Mouse (Mus musculus): ENCODE measurements around the gene Nlrc3. TPM values are rescaled to one million over a fixed set of nuclear protein-coding genes. Genes with fewer than 3 reads are reported as not detected.
A peak's percentile ranks its signal among the peaks of the same experiment; 100 is the strongest.
"Not testable (repeated sequence)": the region's sequence is repeated elsewhere in the genome, so short reads cannot be mapped to it uniquely, and the experiment has no call there.

Gene Nlrc3
- polyA plus RNA-seq, 1 experiment from 2014 or later, result 0.76 TPM

GRCm38 (mm10) chr16:4003489-4004398 lies 27.3 kb upstream of the Nlrc3 start, which contains the start of gene Slx4:
Gene Slx4, minus strand, starts transcription at chr16:4003770.
- no peaks in the 10 kb centered on the region; the same call in 1 of the 2 replicates for H3K36me3 ChIP-seq (replicated peaks; ENCODE audit: control insufficient read depth, insufficient read depth, low read depth, low read length)
- no peaks in the 10 kb centered on the region for H3K27me3 ChIP-seq (ENCODE audit: control insufficient read depth, insufficient read depth, low read length)
- WGBS, result 1% methylated on average over 58 of the region's 58 CpGs
- peak within 1 kb of the TSS; percentile 43; the same call in 1 of the 2 replicates for H3K27ac ChIP-seq (replicated peaks; ENCODE audit: low read depth, low read length)
- H3K4me3 ChIP-seq (ENCODE audit: low read depth, low read length), result peak within 1 kb of the TSS; percentile 76
- H3K9ac ChIP-seq (replicated peaks; ENCODE audit: low read length), result peak within 1 kb of the TSS; percentile 78
- H3K9me3 ChIP-seq (replicated peaks; ENCODE audit: control insufficient read depth, low read length), result no peaks in the 10 kb centered on the region
- peak; percentile 98 for ATAC-seq (replicated peaks; ENCODE audit: insufficient number of reproducible peaks, low FRiP score, low TSS enrichment, low read depth)
- H3K4me1 ChIP-seq (ENCODE audit: control insufficient read depth, insufficient read depth, low read length), result no peaks in the 10 kb centered on the region
- peak within 1 kb of the TSS; percentile 70 for H3K4me2 ChIP-seq (ENCODE audit: low read depth, low read length)
- peak; percentile 98 for DNase-seq (ENCODE audit: low spot score)

GRCm38 (mm10) chr16:3988410-3988809 lies 12.0 kb upstream of the Nlrc3 start:
- H3K27me3 ChIP-seq (ENCODE audit: control insufficient read depth, insufficient read depth, low read length), result no peaks in the 10 kb centered on the region
- peaks cover 19% of the 10 kb centered on the region for H3K36me3 ChIP-seq (replicated peaks; ENCODE audit: control insufficient read depth, insufficient read depth, low read depth, low read length)
- no peaks in the 10 kb centered on the region for H3K4me1 ChIP-seq (ENCODE audit: control insufficient read depth, insufficient read depth, low read length)
- ATAC-seq (replicated peaks; ENCODE audit: insufficient number of reproducible peaks, low FRiP score, low TSS enrichment, low read depth) (no peak), DNase-seq (ENCODE audit: low spot score) (no peak)
- H3K4me2 ChIP-seq (ENCODE audit: low read depth, low read length), result no peak overlapping the region
- H3K27ac ChIP-seq (replicated peaks; ENCODE audit: low read depth, low read length), result no peak overlapping the region
- H3K4me3 ChIP-seq (ENCODE audit: low read depth, low read length), result no peak overlapping the region
- no peaks in the 10 kb centered on the region for H3K9me3 ChIP-seq (replicated peaks; ENCODE audit: control insufficient read depth, low read length)
- WGBS, result 87% methylated on average over 4 of the region's 4 CpGs
- H3K9ac ChIP-seq (replicated peaks; ENCODE audit: low read length), result no peak overlapping the region

DNA sequence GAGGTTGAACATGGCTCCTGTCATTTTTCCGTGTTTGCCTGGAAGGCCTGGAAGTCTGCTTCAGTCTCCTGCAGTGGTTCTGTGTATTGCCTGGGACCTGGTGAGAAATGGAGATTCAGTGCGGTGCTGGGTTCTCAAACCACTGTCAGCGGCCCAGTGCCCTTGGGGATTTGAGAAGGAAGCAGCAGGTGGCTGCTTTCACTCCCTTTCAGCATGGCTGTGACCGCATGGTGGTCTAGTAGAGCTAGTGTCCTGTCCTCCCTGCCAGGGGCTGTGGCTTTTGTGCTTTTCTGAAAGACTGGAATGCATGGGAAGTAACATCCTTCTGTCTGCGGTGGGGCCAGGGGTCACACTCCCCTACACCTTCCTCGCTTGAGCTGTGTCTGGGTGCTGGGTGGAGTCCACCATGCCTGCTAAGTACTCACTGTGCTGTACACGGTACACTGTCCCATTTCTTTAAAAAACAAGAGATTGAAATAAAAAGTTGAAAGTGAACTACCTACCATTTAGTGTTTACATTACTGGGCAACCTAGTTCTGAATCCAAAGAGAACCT lies 6.8 kb upstream of the Nlrc3 start:
- no peaks in the 10 kb centered on the region for H3K9me3 ChIP-seq (replicated peaks; ENCODE audit: control insufficient read depth, low read length)
- 59% methylated on average over 7 of the region's 7 CpGs for WGBS
- peaks cover 15% of the 10 kb centered on the region for H3K36me3 ChIP-seq (replicated peaks; ENCODE audit: control insufficient read depth, insufficient read depth, low read depth, low read length)
- H3K4me3 ChIP-seq (ENCODE audit: low read depth, low read length), result no peak overlapping the region
- no peak overlapping the region for H3K9ac ChIP-seq (replicated peaks; ENCODE audit: low read length)
- ATAC-seq (replicated peaks; ENCODE audit: insufficient number of reproducible peaks, low FRiP score, low TSS enrichment, low read depth), result no peak
- no peak for DNase-seq (ENCODE audit: low spot score)
- H3K4me1 ChIP-seq (ENCODE audit: control insufficient read depth, insufficient read depth, low read length), result no peaks in the 10 kb centered on the region
- no peaks in the 10 kb centered on the region for H3K27me3 ChIP-seq (ENCODE audit: control insufficient read depth, insufficient read depth, low read length)
- no peak overlapping the region for H3K4me2 ChIP-seq (ENCODE audit: low read depth, low read length)
- no peak overlapping the region for H3K27ac ChIP-seq (replicated peaks; ENCODE audit: low read depth, low read length)

DNA sequence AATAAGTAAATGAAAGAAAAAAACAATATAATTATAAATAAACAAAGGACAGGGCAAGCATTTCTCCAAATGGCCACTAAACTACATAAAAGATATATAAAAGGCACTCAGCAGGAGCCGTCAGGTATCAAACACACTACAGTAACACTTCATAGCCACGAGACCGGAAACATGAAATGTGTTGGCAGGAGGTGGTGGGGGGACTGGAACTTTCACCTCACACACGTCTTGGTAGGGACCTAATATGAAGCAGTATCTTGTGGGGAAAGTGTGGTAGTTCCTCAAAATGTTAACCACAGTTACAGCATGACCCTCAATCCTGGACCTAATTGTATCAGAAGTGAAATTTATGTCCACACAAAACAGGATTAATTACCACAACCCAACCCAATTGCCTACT lies 5.7 kb upstream of the Nlrc3 start:
- H3K36me3 ChIP-seq (replicated peaks; ENCODE audit: control insufficient read depth, insufficient read depth, low read depth, low read length), result peaks cover 7% of the 10 kb centered on the region
- no peaks in the 10 kb centered on the region for H3K27me3 ChIP-seq (ENCODE audit: control insufficient read depth, insufficient read depth, low read length)
- no peak for DNase-seq (ENCODE audit: low spot score)
- no peak overlapping the region for H3K4me2 ChIP-seq (ENCODE audit: low read depth, low read length)
- no peak overlapping the region for H3K9ac ChIP-seq (replicated peaks; ENCODE audit: low read length)
- no peak overlapping the region for H3K27ac ChIP-seq (replicated peaks; ENCODE audit: low read depth, low read length)
- no peak overlapping the region for H3K4me3 ChIP-seq (ENCODE audit: low read depth, low read length)
- no peaks in the 10 kb centered on the region for H3K9me3 ChIP-seq (replicated peaks; ENCODE audit: control insufficient read depth, low read length)
- no peaks in the 10 kb centered on the region for H3K4me1 ChIP-seq (ENCODE audit: control insufficient read depth, insufficient read depth, low read length)
- 94% methylated on average over 4 of the region's 4 CpGs for WGBS
- no peak for ATAC-seq (replicated peaks; ENCODE audit: insufficient number of reproducible peaks, low FRiP score, low TSS enrichment, low read depth)

DNA sequence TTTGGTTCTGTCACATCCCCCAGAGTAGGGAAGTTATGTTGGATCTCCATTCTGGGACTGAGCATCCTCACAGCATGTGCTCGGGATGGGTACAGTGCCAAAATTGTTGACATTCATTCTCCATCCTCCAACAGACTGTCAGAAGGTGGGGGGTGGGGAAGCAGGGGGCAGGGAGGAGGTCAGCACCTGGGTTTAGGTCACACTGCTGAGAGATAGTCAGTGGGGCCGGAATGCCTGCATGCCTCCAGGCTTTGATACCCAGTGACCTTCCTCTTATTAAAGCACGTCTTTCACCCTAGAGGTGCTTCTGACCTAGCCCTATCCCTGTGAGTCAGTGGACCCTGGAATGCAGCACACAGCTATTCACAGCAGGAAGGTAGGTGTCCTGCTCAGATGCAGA lies 280 bp upstream of the Nlrc3 start:
- H3K36me3 ChIP-seq (replicated peaks; ENCODE audit: control insufficient read depth, insufficient read depth, low read depth, low read length), result peaks cover 4% of the 10 kb centered on the region
- no peak overlapping the region for H3K9ac ChIP-seq (replicated peaks; ENCODE audit: low read length)
- H3K4me2 ChIP-seq (ENCODE audit: low read depth, low read length), result no peak overlapping the region
- no peak for DNase-seq (ENCODE audit: low spot score)
- no peaks in the 10 kb centered on the region for H3K27me3 ChIP-seq (ENCODE audit: control insufficient read depth, insufficient read depth, low read length)
- H3K4me3 ChIP-seq (ENCODE audit: low read depth, low read length), result no peak overlapping the region
- no peaks in the 10 kb centered on the region for H3K4me1 ChIP-seq (ENCODE audit: control insufficient read depth, insufficient read depth, low read length)
- no peak overlapping the region for H3K27ac ChIP-seq (replicated peaks; ENCODE audit: low read depth, low read length)
- H3K9me3 ChIP-seq (replicated peaks; ENCODE audit: control insufficient read depth, low read length), result no peaks in the 10 kb centered on the region
- ATAC-seq (replicated peaks; ENCODE audit: insufficient number of reproducible peaks, low FRiP score, low TSS enrichment, low read depth), result no peak
- WGBS, result 19% methylated on average over 3 of the region's 3 CpGs

GRCm38 (mm10) chr16:3975658-3976057 lies 774 bp downstream of the Nlrc3 start:
- no peak overlapping the region for H3K4me2 ChIP-seq (ENCODE audit: low read depth, low read length)
- no peak overlapping the region for H3K4me3 ChIP-seq (ENCODE audit: low read depth, low read length)
- H3K27me3 ChIP-seq (ENCODE audit: control insufficient read depth, insufficient read depth, low read length), result no peaks in the 10 kb centered on the region
- H3K9ac ChIP-seq (replicated peaks; ENCODE audit: low read length), result no peak overlapping the region
- no peaks in the 10 kb centered on the region; the same call in none of the 2 replicates for H3K36me3 ChIP-seq (replicated peaks; ENCODE audit: control insufficient read depth, insufficient read depth, low read depth, low read length)
- H3K27ac ChIP-seq (replicated peaks; ENCODE audit: low read depth, low read length), result no peak overlapping the region
- H3K9me3 ChIP-seq (replicated peaks; ENCODE audit: control insufficient read depth, low read length), result no peaks in the 10 kb centered on the region
- 87% methylated on average over 7 of the region's 7 CpGs for WGBS
- H3K4me1 ChIP-seq (ENCODE audit: control insufficient read depth, insufficient read depth, low read length), result no peaks in the 10 kb centered on the region
- no peak for DNase-seq (ENCODE audit: low spot score)
- ATAC-seq (replicated peaks; ENCODE audit: insufficient number of reproducible peaks, low FRiP score, low TSS enrichment, low read depth), result no peak

- not testable (repeated sequence) for H3K4me1 ChIP-seq (ENCODE audit: control insufficient read depth, insufficient read depth, low read length); H3K9me3 ChIP-seq (replicated peaks; ENCODE audit: control insufficient read depth, low read length); DNase-seq (ENCODE audit: low spot score); H3K27me3 ChIP-seq (ENCODE audit: control insufficient read depth, insufficient read depth, low read length); ATAC-seq (replicated peaks; ENCODE audit: insufficient number of reproducible peaks, low FRiP score, low TSS enrichment, low read depth); H3K4me2 ChIP-seq (ENCODE audit: low read depth, low read length); H3K4me3 ChIP-seq (ENCODE audit: low read depth, low read length); H3K36me3 ChIP-seq (replicated peaks; ENCODE audit: control insufficient read depth, insufficient read depth, low read depth, low read length); H3K9ac ChIP-seq (replicated peaks; ENCODE audit: low read length); H3K27ac ChIP-seq (replicated peaks; ENCODE audit: low read depth, low read length)
- WGBS, result 93% methylated on average over 19 of the region's 19 CpGs
Observed at GRCm38 (mm10) chr16:3974456-3974855, 2.0 kb downstream of the Nlrc3 start.

DNA sequence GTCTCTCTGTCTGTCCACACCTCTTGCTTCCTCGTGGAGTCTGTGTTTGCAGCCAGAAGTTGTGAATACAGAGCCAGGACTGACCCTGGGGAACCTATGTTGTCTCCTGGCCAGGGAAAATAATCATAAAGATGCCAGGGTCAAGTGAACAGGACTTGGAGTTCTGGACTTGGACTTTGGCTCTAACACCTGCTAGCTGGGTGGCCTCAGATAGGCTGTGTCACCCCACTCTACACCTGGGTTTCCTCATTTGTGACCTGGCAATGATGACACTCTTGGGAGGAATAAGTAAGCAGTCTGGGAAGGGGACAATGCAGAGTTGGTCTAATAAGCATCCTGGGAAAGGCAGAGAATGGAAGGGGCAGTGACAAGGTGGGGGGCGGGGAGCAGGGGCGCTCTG lies 10.9 kb downstream of the Nlrc3 start:
- Histone ChIP-seq H3K4me2 (ENCODE audit: low read depth, low read length) (no peak overlapping the region), H3K9ac (replicated peaks; ENCODE audit: low read length) (no peak overlapping the region), H3K4me3 (ENCODE audit: low read depth, low read length) (no peak overlapping the region), H3K36me3 (replicated peaks; ENCODE audit: control insufficient read depth, insufficient read depth, low read depth, low read length) (no peaks in the 10 kb centered on the region), H3K27ac (replicated peaks; ENCODE audit: low read depth, low read length) (no peak overlapping the region), H3K27me3 (ENCODE audit: control insufficient read depth, insufficient read depth, low read length) (no peaks in the 10 kb centered on the region), H3K4me1 (ENCODE audit: control insufficient read depth, insufficient read depth, low read length) (no peaks in the 10 kb centered on the region), H3K9me3 (replicated peaks; ENCODE audit: control insufficient read depth, low read length) (no peaks in the 10 kb centered on the region)
- DNase-seq (ENCODE audit: low spot score), result no peak
- 83% methylated on average over 3 of the region's 3 CpGs for whole genome bisulfite sequencing
- ATAC-seq (replicated peaks; ENCODE audit: insufficient number of reproducible peaks, low FRiP score, low TSS enrichment, low read depth), result no peak

Measured in embryonic facial prominence, embryonic 11.5 days (tissue).